Mouse (Mus musculus) right cerebral cortex, postnatal 4 days (tissue): ENCODE data around the gene Bcam.
A peak's percentile ranks its signal among the peaks of the same experiment; 100 is the strongest.
"Not testable (repeated sequence)": the region's sequence is repeated elsewhere in the genome, so short reads cannot be mapped to it uniquely, and the experiment has no call there.

Experiments
- DNase-seq: peaks from one replicate; pipeline ENCODE4 v3.0.0-alpha.2; 2022

The Bcam gene

DNA sequence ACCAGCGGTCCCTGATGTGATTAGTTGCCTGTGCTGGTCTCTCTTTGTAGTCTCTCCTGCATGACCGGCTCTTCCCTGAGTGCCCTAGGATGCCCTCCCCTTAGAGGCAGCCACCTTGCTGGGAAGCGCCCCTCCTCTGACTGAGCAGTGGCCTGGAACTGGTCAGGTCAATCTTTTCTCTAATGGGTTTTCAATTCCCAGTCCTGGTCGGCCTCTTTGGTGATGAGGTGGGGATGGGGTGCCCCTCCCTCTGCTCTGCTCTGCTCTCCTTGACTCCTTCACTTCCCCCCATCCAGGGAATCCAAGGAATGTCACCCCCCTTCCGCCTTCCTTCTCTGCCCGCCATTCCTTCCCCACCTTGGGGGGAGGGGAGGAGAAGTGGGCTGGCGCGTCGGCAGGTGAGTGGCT lies at the start of gene Bcam:
TSS of gene Bcam (minus strand) at position 33 of the 408 bp plus-strand sequence.
- DNase-seq: no peak

DNA sequence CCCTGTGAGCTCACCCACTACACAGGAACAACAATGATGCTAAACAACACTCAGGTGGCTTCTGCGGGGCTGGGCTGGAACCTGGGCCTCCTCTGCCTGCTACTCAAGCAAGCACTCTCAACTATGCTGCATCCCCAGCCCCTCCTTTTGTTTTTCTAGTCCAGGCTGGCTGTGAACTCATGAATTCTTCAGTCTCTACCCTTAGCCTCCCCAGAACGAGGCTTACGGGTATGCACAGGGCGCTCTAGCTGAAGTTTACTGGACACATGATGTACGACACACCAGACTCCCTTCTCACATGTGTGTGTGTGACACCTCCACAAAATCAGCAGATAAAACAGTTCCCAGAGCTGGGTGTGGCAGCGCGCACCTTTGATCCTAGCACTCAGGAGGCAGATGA lies 48.1 kb upstream of the Bcam start:
- DNase-seq: no peak

- no peak for DNase-seq
Measured at GRCm38 (mm10) chr7:19818440-19818839, 47.6 kb upstream of the Bcam start.

DNA sequence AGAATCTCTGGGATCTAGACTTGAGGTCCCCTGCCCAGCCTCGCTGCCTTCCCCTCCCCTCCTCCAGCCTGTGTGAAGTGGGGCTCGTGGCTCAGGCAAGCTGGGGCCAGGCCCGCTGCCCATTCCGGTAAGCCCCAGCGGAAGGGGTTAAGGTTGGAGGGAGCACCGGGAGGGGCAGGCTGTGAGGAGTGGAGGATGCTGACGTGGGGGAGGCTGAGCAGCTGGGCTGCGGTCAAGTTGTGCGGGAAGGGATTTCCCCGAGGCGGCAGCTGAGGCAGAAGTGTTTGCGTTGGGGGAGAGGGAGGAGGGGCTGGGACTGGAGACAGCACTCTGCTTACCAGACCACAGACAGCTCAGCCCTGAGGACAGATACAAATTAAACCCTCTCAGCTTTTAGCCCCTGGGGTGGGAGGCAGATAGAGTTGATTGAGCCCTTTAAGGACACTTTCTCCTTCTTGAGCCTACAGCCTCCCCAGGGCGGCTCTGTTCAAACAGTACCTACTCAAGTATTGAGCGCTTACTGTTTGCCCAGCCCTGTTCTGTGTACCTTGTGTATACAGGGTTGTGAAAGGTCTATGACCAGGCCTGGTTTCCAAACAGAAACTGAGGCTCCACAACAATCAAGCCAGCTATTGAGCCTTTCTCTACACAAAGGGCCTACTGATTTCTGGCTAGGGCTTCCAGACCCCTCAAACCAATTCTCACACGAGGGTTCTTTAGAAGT lies 46.7 kb upstream of the Bcam start:
- no peak for DNase-seq

GRCm38 (mm10) chr7:19816224-19816771 lies 45.5 kb upstream of the Bcam start:
- peak; percentile 63 for DNase-seq

DNA sequence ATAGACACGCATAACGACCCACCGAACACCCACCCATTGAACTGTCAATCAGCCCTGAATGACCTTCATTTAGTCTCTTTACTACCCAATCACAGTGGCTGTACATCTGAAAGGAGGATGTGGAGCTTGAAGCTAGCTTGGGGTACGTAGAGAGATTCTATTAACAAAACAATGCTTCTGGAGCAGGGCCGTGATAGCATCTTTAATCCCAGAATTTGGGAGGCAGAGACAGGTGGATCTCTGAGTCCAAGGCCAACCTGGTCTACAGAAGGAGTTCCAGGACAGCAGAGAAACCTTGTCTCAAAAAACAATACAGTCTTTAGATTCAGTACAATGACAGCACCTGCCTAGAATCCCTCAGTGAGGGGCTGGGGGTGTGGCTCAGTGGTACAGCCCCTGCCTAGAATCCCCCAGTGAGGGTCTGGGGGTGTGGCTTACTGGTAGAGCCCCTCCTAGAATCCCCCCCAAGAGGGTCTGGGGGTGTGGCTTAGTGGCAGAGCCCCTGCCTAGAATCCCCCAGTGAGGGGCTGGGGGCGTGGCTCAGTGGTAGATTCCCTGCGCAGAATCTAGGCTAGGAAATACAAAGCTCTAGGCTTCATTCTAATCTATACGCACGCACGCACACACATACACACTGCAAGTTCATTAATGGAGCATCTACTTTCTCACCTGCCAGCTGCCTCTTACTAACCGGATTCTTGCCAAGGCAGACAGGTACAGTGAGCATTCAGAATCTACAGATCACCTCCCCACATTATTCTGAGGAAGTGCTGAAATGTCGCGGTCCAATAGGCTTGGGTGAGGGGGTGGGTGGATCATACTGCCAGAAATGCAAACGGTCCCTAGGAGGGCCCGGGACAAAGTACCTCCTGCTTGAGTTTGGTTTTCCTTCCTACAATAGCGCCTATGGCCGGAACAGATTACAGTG lies 44.7 kb upstream of the Bcam start:
- DNase-seq: no peak

DNA sequence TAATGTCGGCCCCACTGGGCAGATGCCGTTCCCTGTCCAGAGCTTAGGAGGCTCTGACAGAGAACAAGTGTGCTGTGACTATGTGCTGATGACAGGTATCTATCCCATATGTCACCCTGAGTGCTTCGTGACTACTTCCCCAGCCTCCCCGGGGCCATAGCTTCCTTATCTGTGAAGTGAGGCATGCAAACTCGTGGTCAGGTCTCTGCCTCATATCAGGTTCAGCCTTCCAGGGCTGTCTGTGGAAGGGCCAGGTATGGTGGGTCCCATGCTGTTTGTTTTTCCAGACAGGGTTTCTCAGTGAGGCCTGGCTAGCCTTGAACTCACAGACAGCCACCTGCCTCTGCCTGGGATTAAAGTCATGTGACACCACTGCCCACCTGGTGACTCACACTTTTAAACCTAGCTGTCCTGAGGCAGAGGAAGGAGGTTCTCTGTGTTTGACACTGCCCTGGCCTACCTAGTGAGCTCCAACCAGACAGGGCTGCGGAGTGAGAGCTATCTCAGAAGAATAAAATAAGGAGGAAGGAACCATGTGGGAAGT lies 42.8 kb upstream of the Bcam start:
- no peak for DNase-seq

- no peak for DNase-seq
Measured at GRCm38 (mm10) chr7:19813161-19813560, 42.3 kb upstream of the Bcam start.

GRCm38 (mm10) chr7:19811114-19811513 lies 40.3 kb upstream of the Bcam start:
- no peak for DNase-seq

DNA sequence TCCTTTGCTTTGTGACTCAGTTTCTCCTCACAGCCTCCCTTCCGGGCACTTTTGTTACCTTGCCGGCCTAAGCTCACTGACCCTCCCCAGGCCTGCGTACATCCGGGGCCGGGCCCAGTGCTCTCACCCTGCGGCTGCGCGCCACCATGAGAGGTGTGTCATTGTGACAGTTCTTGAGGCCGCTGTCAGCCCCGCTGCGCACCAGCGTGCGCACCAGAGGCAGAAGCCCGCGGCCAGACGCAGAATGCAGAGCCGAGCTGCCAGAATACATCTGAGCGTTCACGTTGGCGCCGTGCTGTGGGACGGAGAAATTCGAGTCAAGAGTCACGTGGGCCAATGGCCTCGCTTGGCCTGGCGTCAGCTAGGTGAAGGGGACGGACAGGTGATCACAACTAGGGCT lies 38.6 kb upstream of the Bcam start:
- no peak for DNase-seq

DNA sequence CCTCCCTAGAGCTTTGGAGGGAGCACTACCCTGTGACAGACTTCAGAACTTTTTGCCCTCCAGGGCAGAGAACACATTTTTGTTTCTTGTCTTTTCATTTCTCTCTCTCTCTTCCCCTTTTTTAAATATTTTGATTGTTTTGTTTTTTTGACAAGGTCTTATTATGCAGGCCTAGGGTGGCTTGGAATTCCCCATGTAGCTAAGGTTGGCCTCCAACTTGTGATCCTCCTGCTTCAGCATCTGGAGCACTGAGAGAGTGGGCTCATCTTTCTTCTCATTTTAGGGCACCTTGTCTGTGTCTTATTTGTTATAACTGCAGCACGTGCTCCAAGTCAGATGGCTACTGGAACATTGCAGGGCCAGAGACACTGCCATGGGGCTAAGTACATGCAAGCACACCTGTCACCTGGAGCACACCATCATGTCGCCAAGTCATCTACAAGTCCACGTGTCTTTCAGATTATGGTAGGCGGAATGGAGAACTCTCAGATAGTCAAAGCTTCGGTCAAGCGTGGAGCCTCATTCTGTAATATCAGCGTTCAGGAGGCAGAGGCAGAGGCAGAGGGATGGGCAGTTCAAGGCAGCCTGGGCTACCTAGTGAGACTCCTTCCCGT lies 35.6 kb upstream of the Bcam start:
- DNase-seq: no peak

GRCm38 (mm10) chr7:19802995-19803394 lies 32.2 kb upstream of the Bcam start:
- peak; percentile 80 for DNase-seq

GRCm38 (mm10) chr7:19800764-19801163 lies 29.9 kb upstream of the Bcam start:
- no peak for DNase-seq

DNA sequence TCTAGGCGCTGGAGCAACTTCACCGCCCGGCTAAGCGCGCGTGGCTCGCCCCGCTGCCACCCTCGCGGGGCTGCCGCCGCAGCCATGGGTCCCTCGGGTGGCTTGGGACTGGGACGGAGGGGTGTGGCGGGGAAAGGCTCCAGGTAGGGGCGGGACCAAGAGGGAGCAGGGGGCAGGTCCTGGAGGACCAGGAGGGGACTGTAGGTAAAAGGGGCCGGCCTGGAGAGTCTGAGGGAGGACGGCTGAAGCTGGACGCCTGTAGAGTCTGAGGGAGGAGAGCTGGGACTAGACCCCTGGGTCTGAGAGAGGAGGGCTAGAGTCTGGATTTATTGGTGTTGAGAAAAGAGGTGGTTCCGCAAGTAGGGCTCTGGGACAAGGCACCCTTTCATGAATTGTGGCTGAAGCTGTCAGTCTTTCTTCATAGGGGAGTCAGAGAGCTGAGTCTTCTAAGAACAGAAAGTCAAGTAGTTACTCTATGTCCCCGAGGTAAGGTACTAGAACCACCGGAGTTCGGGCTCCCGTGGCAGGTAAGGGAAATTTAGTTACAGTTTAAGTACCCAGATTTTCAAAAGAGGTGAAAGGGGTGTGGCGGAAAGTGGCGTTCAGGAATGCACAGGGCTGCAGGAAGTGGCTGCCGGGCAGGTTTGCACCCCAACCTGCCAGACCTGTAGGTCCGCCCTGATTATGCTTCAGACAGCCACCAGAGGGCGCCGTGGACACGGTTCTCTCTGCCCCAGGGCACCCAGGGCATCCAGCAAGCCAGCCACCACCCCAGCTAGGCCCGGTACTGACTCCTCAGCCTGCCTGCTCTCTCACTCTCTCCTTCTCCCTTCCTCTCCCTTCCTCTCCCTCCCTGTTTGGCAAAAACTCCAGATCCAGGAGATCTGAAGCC lies 26.1 kb upstream of the Bcam start, which contains the start of gene Cblc:
TSS of gene Cblc (minus strand) at position 113 of the 892 bp plus-strand sequence.
- DNase-seq: peak; percentile 66

DNA sequence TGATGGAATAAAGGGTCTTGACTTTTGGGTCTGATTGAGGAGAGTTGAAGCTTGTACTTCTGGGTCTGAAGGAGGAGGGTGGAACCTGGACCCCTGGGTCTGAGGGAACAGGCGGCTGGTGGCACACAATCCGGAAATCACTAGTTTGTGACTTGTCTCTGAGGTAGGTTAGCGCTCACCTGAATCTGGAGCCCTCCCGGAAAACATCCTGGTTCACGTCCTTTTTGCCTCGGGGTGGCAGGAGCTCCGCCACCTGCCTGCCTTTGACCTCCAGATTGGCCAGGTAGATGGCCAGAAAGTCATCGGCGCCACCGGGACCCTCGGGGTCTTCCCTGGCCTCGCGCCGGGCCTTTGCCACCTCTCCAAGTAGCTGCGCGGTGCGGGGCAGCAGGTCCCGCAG lies 25.4 kb upstream of the Bcam start:
- no peak for DNase-seq

- no peak for DNase-seq
Measured at GRCm38 (mm10) chr7:19795236-19795635, 24.4 kb upstream of the Bcam start.

DNA sequence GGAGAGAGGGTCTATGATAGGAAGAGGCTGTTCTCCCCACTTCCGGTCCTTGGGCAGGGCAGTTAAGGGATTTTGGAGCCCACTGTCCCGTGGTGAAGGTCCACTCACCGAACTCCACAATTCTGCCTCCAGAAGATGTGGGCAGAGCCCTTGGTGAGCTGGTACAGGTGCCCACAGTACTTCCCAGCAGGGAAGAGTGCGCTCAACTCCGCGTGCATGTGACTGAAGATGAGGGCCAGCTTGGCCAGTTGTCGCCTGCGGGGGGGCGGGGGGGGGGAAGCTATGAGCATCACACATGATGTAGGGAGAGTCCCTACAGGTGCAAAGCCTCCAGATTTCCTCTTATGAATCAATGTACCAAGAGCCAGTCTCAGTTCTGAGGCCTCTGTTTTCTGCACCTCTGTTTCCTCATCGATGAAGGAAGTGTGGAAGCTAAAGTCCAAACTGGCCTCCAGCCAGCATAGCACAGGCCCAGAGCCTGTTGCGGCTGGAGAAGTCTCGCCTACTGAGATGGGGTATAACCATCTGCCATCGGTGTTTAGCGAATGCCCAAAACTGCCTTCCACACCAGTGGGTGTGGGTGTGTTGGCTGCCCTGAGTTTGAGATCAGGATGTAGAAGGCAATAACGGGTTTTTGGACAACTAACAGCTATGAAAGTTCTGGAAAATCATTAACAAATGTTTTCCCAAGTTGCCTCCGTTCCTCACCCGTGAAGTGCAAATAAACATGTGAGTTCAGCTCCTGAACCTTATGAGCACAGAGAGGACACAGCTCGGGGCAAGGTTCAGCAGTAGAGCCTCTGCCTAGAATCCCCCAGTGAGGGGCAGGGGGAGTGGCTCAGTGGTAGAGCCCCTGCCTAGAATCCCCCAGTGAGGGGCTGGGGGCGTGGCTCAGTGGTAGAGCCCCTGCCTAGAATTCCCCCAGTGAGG lies 22.1 kb upstream of the Bcam start:
- no peak for DNase-seq

DNA sequence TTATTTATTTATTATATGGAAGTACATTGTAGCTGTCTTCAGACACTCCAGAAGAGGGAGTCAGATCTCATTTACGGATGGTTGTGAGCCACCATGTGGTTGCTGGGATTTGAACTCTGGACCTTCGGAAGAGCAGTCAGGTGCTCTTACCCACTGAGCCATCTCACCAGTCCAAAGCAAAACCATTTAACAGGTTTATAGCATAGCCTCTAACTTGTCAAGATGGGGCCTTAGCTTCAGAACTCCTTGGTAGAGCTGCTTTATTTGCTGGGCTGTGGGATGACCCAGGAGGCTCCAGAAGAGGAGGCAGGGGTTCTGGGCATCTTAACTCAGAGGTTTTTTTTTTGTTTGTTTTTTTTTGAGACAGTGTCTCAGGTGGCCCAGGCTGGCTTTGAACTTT lies 20.7 kb upstream of the Bcam start:
- DNase-seq: not testable (repeated sequence)

- peak; percentile 99 for DNase-seq
Measured at GRCm38 (mm10) chr7:19789904-19790347, 19.1 kb upstream of the Bcam start.

DNA sequence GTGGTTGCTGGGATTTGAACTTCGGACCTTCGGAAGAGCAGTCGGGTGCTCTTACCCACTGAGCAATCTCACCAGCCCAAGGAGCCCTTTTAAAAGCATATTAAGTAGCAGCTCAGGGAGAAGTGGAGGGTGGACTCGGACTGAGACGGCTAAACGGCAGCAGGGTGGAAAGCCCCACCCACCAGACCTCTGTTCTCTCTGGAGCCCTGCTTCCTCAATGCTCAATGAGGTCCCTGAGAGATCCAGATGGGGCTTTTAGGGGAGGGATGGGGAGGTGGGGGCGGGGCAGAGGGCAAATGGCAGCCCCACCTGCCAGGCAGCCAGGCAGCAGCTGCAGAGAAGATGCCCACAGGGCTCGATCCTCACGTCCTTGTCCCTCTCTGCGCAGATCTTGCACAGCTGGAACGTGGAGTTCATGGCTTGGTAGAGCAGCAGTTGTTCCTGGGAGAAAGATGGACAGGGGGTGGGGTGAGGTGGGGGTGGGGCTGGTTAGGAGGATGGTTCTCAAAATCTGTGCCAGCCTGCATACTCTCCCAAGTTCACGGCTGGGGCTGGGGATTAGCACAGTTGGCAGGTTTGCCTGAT lies 15.2 kb upstream of the Bcam start:
- no peak for DNase-seq
